Mouse (Mus musculus): ENCODE measurements around the gene Col27a1. TPM values are rescaled to one million over a fixed set of nuclear protein-coding genes. Genes with fewer than 3 reads are reported as not detected.

Gene Col27a1
- total and polyA plus RNA-seq, 2 experiments from 2014 or later, result 0.56 to 5.3 TPM

DNA sequence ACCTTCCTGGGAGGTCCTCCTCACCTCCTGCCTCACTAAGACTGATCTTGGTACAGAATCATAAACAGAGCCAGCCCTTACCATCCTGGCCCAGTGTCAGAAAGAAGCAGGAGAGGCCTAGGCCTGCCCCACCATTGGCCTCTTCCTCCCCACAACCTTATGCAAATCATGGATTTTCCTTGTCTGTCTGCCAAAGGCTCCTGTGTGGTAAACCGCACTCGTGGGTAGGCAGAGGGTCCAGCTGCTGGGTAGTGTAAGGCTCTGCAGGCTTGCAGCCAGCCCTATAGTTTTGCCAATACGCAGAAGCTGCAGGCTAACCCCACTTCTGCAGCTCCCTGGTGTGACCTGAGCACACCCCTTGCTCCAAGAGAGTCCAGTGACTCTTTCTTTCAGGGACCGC lies 88.8 kb downstream of the Col27a1 start:
- no peaks in the 10 kb centered on the region for H3K36me3 ChIP-seq (ENCODE audit: insufficient read depth)
- H3K4me1 ChIP-seq (ENCODE audit: insufficient read depth), result no peaks in the 10 kb centered on the region
- ATAC-seq (peak; percentile 23; the same call in 1 of the 2 replicates), DNase-seq (no peak)
- H3K27ac ChIP-seq (ENCODE audit: low read depth, low read length), result no peak overlapping the region
- WGBS, result 38% methylated on average over 4 of the region's 4 CpGs
- no peaks in the 10 kb centered on the region for H3K27me3 ChIP-seq (ENCODE audit: insufficient read depth, low read length)
- no peaks in the 10 kb centered on the region for H3K9me3 ChIP-seq (ENCODE audit: low read length)
- H3K4me2 ChIP-seq (ENCODE audit: low read depth), result no peak overlapping the region
- H3K9ac ChIP-seq, result no peak overlapping the region
- no peak overlapping the region for H3K4me3 ChIP-seq (ENCODE audit: low read depth, low read length)
- TF ChIP-seq CTCF (IDR thresholded peaks at IDR 0.05; ENCODE audit: low read depth), result no peak

DNA sequence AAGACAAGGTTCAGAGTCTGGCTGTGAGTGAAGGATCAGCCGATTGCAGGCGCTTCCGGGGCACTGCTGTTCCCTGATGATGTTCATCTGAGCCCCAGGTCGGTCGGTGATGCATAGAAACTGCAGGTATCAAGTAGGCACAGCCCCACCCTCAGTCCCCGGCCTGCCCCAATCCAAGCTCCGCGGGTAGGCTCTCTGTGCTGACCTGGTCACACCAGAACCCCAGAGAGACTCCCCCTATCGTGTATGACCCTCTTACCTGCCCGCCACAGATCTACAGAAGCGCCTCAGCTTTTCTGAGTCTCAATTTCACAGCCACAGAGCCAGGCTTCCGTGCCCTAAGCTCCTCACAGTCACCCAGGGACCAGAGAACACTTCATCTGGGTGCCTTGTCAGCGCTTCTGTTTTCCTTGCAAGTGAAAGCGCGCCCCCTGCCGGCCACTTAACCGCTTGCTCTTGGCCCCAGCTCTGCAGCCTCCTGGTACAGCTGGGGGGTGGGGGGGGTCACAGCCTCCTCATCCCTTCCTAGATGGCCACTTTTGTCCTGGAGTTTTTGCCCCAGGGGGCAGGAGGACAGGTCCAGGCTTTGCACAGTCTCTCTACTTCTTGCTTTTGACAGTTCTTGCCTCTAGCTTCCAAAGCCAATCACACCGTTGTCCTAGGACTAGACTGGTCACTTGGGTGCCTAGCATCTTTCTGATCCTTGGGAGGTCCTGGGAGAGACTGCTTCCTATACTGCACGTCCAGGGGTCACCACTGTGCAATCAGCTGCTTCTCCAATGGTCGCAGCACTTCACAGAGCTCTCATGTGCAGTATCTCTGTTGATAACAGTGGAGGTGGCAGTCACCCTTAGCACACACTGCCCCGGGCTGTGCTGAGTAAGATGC lies 93.6 kb downstream of the Col27a1 start:
- ATAC-seq (peak; percentile 83), DNase-seq (peak; percentile 87)
- H3K4me1 ChIP-seq (ENCODE audit: insufficient read depth), result no peaks in the 10 kb centered on the region
- WGBS, result 35% methylated on average over 21 of the region's 21 CpGs
- no peak overlapping the region for H3K4me2 ChIP-seq (ENCODE audit: low read depth)
- H3K36me3 ChIP-seq (ENCODE audit: insufficient read depth), result no peaks in the 10 kb centered on the region
- H3K27me3 ChIP-seq (ENCODE audit: insufficient read depth, low read length), result no peaks in the 10 kb centered on the region
- H3K4me3 ChIP-seq (ENCODE audit: low read depth, low read length), result no peak overlapping the region
- TF ChIP-seq CTCF (IDR thresholded peaks at IDR 0.05; ENCODE audit: low read depth), result peak; percentile 87
- no peak overlapping the region for H3K27ac ChIP-seq (ENCODE audit: low read depth, low read length)
- H3K9ac ChIP-seq, result no peak overlapping the region
- H3K9me3 ChIP-seq (ENCODE audit: low read length), result no peaks in the 10 kb centered on the region

DNA sequence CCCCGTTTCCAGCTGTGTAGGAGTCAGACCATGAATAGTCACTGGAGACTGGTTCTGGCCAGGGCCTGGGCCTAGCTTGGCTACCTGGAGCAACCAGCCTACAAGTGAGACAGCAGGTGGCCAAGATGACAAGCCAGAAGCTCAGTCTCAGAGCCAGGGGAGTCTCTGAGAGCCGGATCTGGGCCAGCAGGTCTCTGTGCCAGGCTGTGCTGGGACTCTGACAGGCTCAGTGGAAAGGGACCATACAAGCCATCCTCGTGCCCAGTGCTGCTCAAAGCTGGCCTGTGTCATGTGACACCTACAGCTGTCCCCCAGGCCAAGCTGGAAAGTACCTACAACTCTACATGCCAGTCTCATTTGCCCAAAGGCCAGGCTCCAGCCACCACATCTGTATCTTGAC lies 94.5 kb downstream of the Col27a1 start:
- no peak overlapping the region for H3K9ac ChIP-seq
- 72% methylated on average over 3 of the region's 3 CpGs for WGBS
- no peak overlapping the region for H3K27ac ChIP-seq (ENCODE audit: low read depth, low read length)
- H3K4me1 ChIP-seq (ENCODE audit: insufficient read depth), result no peaks in the 10 kb centered on the region
- H3K9me3 ChIP-seq (ENCODE audit: low read length), result no peaks in the 10 kb centered on the region
- no peak overlapping the region for H3K4me3 ChIP-seq (ENCODE audit: low read depth, low read length)
- DNase-seq (no peak), ATAC-seq (peak; percentile 34; the same call in 1 of the 2 replicates)
- TF ChIP-seq CTCF (IDR thresholded peaks at IDR 0.05; ENCODE audit: low read depth), result no peak
- H3K27me3 ChIP-seq (ENCODE audit: insufficient read depth, low read length), result no peaks in the 10 kb centered on the region
- no peak overlapping the region for H3K4me2 ChIP-seq (ENCODE audit: low read depth)
- H3K36me3 ChIP-seq (ENCODE audit: insufficient read depth), result no peaks in the 10 kb centered on the region

DNA sequence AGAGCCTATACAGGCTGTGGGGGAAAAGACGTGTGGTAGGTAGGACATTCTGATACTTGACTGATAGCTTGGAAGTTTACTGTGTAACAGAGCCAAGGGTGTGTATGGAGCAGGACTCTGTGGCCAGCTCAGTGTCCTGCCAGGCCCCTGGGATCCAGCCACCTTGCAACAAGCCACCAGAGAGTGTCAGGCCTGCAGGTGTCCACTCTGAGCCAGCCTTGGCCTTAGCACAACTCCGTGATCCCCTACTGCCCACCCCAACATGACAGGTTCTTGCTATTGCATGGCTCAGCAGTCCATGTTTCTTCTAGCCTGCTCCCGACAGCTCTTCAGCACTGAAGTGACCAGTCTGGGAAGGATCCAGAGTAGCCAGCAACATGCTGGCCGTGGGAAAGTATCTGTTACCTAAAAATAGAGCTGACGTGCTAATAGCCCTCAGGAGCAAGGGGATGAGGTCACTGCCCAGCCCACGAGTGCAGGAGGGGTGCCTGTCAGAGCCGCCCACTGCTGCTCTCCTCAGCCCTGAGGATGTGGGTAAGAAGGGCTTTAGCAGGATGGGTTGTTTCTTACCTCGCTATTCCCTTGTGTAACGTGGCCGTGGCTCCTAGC lies 96.5 kb downstream of the Col27a1 start:
- no peak for TF ChIP-seq CTCF (IDR thresholded peaks at IDR 0.05; ENCODE audit: low read depth)
- Histone ChIP-seq H3K4me1 (ENCODE audit: insufficient read depth) (no peaks in the 10 kb centered on the region), H3K36me3 (ENCODE audit: insufficient read depth) (no peaks in the 10 kb centered on the region), H3K9me3 (ENCODE audit: low read length) (no peaks in the 10 kb centered on the region), H3K4me3 (ENCODE audit: low read depth, low read length) (no peak overlapping the region), H3K9ac (no peak overlapping the region), H3K27me3 (ENCODE audit: insufficient read depth, low read length) (no peaks in the 10 kb centered on the region), H3K4me2 (ENCODE audit: low read depth) (no peak overlapping the region), H3K27ac (ENCODE audit: low read depth, low read length) (no peak overlapping the region)
- WGBS, result 61% methylated on average over 10 of the region's 10 CpGs
- ATAC-seq (no peak), DNase-seq (no peak)

DNA sequence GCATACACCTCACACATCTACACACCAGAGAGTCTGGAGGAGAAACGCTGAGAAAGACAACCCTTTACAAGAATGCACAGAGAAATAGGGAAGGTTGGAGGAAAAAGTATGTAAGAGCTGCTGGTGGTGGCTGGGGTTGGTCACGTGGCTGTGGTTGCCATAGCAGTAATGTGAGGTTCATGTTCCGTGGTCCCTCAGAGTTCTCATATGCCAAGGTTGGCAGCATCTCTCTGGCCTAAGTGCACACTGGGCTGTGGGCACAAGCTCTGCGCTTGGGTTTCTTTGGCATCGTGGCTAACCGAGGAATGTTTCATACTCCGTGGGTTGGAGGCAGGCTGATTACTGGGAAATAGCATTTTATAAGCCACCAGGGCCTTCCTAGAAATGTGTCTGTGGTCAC lies 97.6 kb downstream of the Col27a1 start:
- H3K27ac ChIP-seq (ENCODE audit: low read depth, low read length), result no peak overlapping the region
- no peak overlapping the region for H3K4me3 ChIP-seq (ENCODE audit: low read depth, low read length)
- ATAC-seq (no peak), DNase-seq (no peak)
- no peaks in the 10 kb centered on the region for H3K9me3 ChIP-seq (ENCODE audit: low read length)
- no peak overlapping the region for H3K9ac ChIP-seq
- no peak overlapping the region for H3K4me2 ChIP-seq (ENCODE audit: low read depth)
- no peaks in the 10 kb centered on the region for H3K36me3 ChIP-seq (ENCODE audit: insufficient read depth)
- H3K4me1 ChIP-seq (ENCODE audit: insufficient read depth), result no peaks in the 10 kb centered on the region
- TF ChIP-seq CTCF (IDR thresholded peaks at IDR 0.05; ENCODE audit: low read depth), result no peak
- WGBS, result 92% methylated on average over 7 of the region's 7 CpGs
- H3K27me3 ChIP-seq (ENCODE audit: insufficient read depth, low read length), result no peaks in the 10 kb centered on the region

- Histone ChIP-seq H3K9ac (no peak overlapping the region), H3K4me2 (ENCODE audit: low read depth) (no peak overlapping the region), H3K36me3 (ENCODE audit: insufficient read depth) (no peaks in the 10 kb centered on the region), H3K9me3 (ENCODE audit: low read length) (no peaks in the 10 kb centered on the region), H3K27ac (ENCODE audit: low read depth, low read length) (no peak overlapping the region), H3K4me1 (ENCODE audit: insufficient read depth) (no peaks in the 10 kb centered on the region), H3K4me3 (ENCODE audit: low read depth, low read length) (no peak overlapping the region), H3K27me3 (ENCODE audit: insufficient read depth, low read length) (no peaks in the 10 kb centered on the region)
- ATAC-seq (0 out of 2 replicates have a peak, but pooled peaks have one; percentile 12), DNase-seq (no peak)
- TF ChIP-seq CTCF (IDR thresholded peaks at IDR 0.05; ENCODE audit: low read depth), result no peak
- 76% methylated on average over 5 of the region's 5 CpGs for WGBS
Observed at GRCm38 (mm10) chr4:63314063-63314462, 100.3 kb downstream of the Col27a1 start.

All from forebrain, postnatal 0 days (tissue).